Comparison of ENCODE assay signal across 7 mouse cellular contexts in genomic region chr8:88118456-88119036, GRCm38 (mm10). TPM values are rescaled to one million over a fixed set of nuclear protein-coding genes. Genes with fewer than 3 reads are reported as not detected.
A peak's percentile ranks its signal among the peaks of the same experiment; 100 is the strongest.
DNase-seq lines count a peak whose midpoint lies in the region; ATAC-seq lines count a peak whose summit lies in the region.

Cnep1r1 (plus strand) TSS chr8:88118769.

- peak within 1 kb of the TSS; percentile 98 for H3K4me3 ChIP-seq in intestine, embryonic 15.5 days (replicated peaks)
- peak within 1 kb of the TSS; percentile 97 for H3K4me3 ChIP-seq in midbrain, embryonic 10.5 days

- WGBS in intestine, embryonic 15.5 days: under 1% methylated on average over 49 of the region's 49 CpGs
- WGBS in midbrain, embryonic 10.5 days: 1% methylated on average over 49 of the region's 49 CpGs

- peak; percentile 98 for DNase-seq in adrenal gland, adult 2 months
- peak; percentile 96 for DNase-seq in embryo, embryonic 11.5 days (ENCODE audit: low read depth, low spot score)
- peak; percentile 71 to 81 for DNase-seq in gastrocnemius, postnatal 36 days
- DNase-seq in left cerebral cortex, postnatal 25 days (ENCODE audit: low spot score in 2 of 2): peak; percentile 93 to 99
- peak; percentile 90 for DNase-seq in midbrain, embryonic 10.5 days (ENCODE audit: low spot score)
- peak; percentile 84 for DNase-seq in right cerebral cortex, postnatal 4 days

- H3K9me3 ChIP-seq in intestine, embryonic 15.5 days: no peaks in the 10 kb centered on the region
- no peaks in the 10 kb centered on the region for H3K9me3 ChIP-seq in midbrain, embryonic 10.5 days (replicated peaks)

- no peaks in the 10 kb centered on the region for H3K27me3 ChIP-seq in intestine, embryonic 15.5 days (replicated peaks)
- H3K27me3 ChIP-seq in midbrain, embryonic 10.5 days (ENCODE audit: low read depth, poor library complexity, severe bottlenecking): no peaks in the 10 kb centered on the region

- peak within 1 kb of the TSS; percentile 94 for H3K9ac ChIP-seq in intestine, embryonic 15.5 days

- intact Hi-C loops in gastrocnemius, postnatal 36 days (cut with DNase I): no loop called here
- intact Hi-C loops in left cerebral cortex, postnatal 25 days (cut with DNase I): no loop called here

- peak within 1 kb of the TSS; percentile 50 for H3K4me2 ChIP-seq in intestine, embryonic 15.5 days (replicated peaks)

- H3K4me1 ChIP-seq in intestine, embryonic 15.5 days (replicated peaks): no peaks in the 10 kb centered on the region
- H3K4me1 ChIP-seq in midbrain, embryonic 10.5 days: peaks cover 10% of the 10 kb centered on the region

- peak within 1 kb of the TSS; percentile 81 for H3K27ac ChIP-seq in intestine, embryonic 15.5 days
- H3K27ac ChIP-seq in midbrain, embryonic 10.5 days (replicated peaks): peak within 1 kb of the TSS; percentile 95

- H3K36me3 ChIP-seq in intestine, embryonic 15.5 days: no peaks in the 10 kb centered on the region
- H3K36me3 ChIP-seq in midbrain, embryonic 10.5 days: peaks cover 33% of the 10 kb centered on the region

- peak; percentile 98 for ATAC-seq in intestine, embryonic 15.5 days

RNA-seq across cellular contexts. Expression of gene Cnep1r1, which starts in this region (rescaled TPM):
- 10 to 100 TPM; 30.9 to 37.7 TPM for total RNA-seq in adrenal gland, adult 2 months (2021)
- 4.8 and 5.1 TPM in 2 replicates for polyA plus RNA-seq in adrenal gland, adult 2 months (2012; rRNA removed)
- total RNA-seq in gastrocnemius, postnatal 36 days (2021): 10 to 100 TPM; 28.3 to 31.7 TPM
- polyA plus RNA-seq in intestine, embryonic 15.5 days (2015; fragmentation: Nextera tagmentation; extraction: Ambion mirVana): 39.5 and 42.0 TPM in 2 replicates
- total RNA-seq in left cerebral cortex, postnatal 25 days (2021): 10 to 100 TPM; 35.2 to 36.6 TPM
- 43.4 and 43.6 TPM in 2 replicates for polyA plus RNA-seq in midbrain, embryonic 10.5 days (2016; fragmentation: Nextera tagmentation; extraction: Ambion mirVana)

Comparison
In these comparisons a context has a peak if more than half of its experiments do, and no peak if none do; other contexts are left out.
1. Peak in every context shown above with its lines: DNase-seq, ATAC-seq, H3K4me3 ChIP-seq and H3K27ac ChIP-seq.